Mouse (Mus musculus): ENCODE measurements around the gene Syk. TPM values are rescaled to one million over a fixed set of nuclear protein-coding genes. Genes with fewer than 3 reads are reported as not detected.

Syk gene
- polyA plus RNA-seq, 1 experiment from 2014 or later, result 4.3 TPM

DNA sequence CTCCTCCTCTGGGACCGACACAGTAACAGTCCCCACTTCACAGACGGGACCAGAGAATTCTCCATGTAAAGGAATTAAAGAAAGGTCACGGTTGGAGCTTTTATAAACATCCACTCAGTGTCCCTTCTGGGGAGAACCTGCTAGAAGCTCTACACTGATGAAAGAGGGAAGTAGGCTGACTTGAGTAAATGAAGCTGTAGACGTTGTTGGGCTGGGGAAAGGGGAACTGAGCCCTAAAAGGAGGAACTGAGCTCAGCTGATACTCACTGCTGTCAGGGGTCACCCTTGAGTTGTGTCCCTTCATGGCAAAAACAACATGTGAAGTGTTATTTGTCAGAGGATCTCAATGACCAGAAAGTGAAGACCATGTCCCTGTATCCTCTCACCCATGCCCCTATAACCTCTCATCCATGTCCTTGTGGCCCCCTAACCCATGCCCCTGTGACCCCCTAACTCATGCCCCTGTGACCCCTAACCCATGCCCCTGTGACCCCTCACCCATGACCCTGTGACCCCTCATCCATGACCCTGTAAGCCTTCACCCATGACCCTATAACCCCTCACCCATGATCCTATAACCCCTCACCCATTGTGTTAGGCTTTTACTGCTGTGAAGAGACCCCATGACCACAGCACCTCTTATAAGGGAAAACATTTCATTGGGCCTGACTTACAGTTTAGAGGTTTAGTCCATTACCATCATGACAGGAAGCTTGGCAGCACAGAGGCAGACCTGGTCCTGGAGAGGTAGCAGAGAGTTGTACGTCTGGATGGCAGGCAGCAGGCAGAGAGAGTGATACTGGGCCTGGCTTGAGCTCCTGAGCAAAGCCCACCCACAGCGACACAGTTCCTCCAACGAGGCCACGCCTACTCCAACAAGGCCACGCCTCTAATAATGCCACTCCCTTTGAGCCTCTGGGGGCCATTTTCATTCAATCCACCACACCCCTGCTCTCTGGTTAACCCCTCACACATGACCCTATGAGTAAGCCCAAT, 10.2 kb upstream of the Syk start:
- H3K4me1 ChIP-seq (ENCODE audit: insufficient read depth, low read depth, low read length), result no peaks in the 10 kb centered on the region
- H3K27ac ChIP-seq (ENCODE audit: low read length), result peak overlapping the region; percentile 15; the same call in 1 of the 2 replicates
- no peaks in the 10 kb centered on the region for H3K27me3 ChIP-seq (replicated peaks; ENCODE audit: insufficient read depth, low read length)
- ATAC-seq (peak; percentile 44), DNase-seq (ENCODE audit: low spot score) (peak; percentile 53)
- no peak overlapping the region for H3K9ac ChIP-seq (replicated peaks; ENCODE audit: low read depth)
- no peak overlapping the region for H3K4me2 ChIP-seq (replicated peaks; ENCODE audit: low read depth, low read length)
- no peaks in the 10 kb centered on the region for H3K9me3 ChIP-seq (ENCODE audit: low read length)
- no peak for TF ChIP-seq CTCF (IDR thresholded peaks at IDR 0.05)
- TF ChIP-seq EP300 (IDR thresholded peaks at IDR 0.05), result no peak
- H3K36me3 ChIP-seq (ENCODE audit: insufficient read depth, low read length), result no peaks in the 10 kb centered on the region
- no peak overlapping the region for H3K4me3 ChIP-seq (ENCODE audit: low read depth, low read length)
- WGBS, result 61% methylated on average over 9 of the region's 9 CpGs

DNA sequence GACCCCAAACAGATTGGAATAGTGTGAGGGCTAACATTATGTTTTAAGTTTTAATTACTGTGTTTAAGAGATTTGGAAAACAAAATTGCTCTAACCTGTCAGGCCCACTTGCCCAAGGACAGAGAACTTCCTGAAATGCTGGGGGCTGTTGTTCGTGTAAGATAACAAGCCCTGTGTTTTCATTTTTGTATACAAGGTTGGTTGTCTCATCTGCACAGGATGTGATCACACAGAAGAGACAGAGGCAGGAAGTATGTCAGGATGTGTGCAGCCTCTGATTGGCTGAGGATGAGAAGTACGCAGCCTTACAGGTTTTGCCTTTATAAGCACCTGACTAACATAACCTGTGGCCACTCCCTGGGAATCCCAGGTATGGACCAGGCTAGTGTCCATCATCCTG, 8.7 kb upstream of the Syk start:
- TF ChIP-seq CTCF (IDR thresholded peaks at IDR 0.05) (no peak), EP300 (IDR thresholded peaks at IDR 0.05) (no peak)
- Histone ChIP-seq H3K36me3 (ENCODE audit: insufficient read depth, low read length) (no peaks in the 10 kb centered on the region), H3K4me3 (ENCODE audit: low read depth, low read length) (no peak overlapping the region), H3K27ac (ENCODE audit: low read length) (no peak overlapping the region), H3K27me3 (replicated peaks; ENCODE audit: insufficient read depth, low read length) (no peaks in the 10 kb centered on the region), H3K9me3 (ENCODE audit: low read length) (no peaks in the 10 kb centered on the region), H3K9ac (replicated peaks; ENCODE audit: low read depth) (no peak overlapping the region), H3K4me2 (replicated peaks; ENCODE audit: low read depth, low read length) (no peak overlapping the region), H3K4me1 (ENCODE audit: insufficient read depth, low read depth, low read length) (no peaks in the 10 kb centered on the region)
- 51% methylated on average over 2 of the region's 2 CpGs for WGBS
- DNase-seq (ENCODE audit: low spot score) (no peak), ATAC-seq (no peak)

DNA sequence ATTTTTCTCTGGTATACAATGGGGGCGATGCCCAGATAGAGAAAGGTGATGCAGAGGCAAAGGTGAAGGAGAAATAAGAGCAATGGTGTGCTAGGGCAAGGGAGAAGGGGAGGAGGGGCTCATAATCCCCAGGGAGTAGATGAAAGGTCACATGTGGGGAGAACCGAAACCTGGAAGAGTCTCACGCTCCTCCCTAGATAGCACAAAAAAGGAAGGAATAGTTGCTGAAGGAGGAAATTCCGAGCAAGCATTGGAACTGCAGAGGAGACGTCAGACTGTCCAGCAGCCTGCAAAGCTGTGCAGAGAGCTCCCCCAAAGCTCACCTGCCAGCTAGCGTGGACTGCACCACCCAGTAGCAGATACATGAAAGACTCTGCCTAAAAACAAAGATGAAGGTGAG, 7.5 kb upstream of the Syk start:
- Histone ChIP-seq H3K4me1 (ENCODE audit: insufficient read depth, low read depth, low read length) (no peaks in the 10 kb centered on the region), H3K27me3 (replicated peaks; ENCODE audit: insufficient read depth, low read length) (no peaks in the 10 kb centered on the region), H3K9me3 (ENCODE audit: low read length) (no peaks in the 10 kb centered on the region), H3K27ac (ENCODE audit: low read length) (no peak overlapping the region), H3K4me3 (ENCODE audit: low read depth, low read length) (no peak overlapping the region), H3K4me2 (replicated peaks; ENCODE audit: low read depth, low read length) (no peak overlapping the region), H3K9ac (replicated peaks; ENCODE audit: low read depth) (no peak overlapping the region), H3K36me3 (ENCODE audit: insufficient read depth, low read length) (no peaks in the 10 kb centered on the region)
- DNase-seq (ENCODE audit: low spot score) (no peak), ATAC-seq (no peak)
- TF ChIP-seq CTCF (IDR thresholded peaks at IDR 0.05) (no peak), EP300 (IDR thresholded peaks at IDR 0.05) (no peak)
- 81% methylated on average over 6 of the region's 6 CpGs for WGBS

DNA sequence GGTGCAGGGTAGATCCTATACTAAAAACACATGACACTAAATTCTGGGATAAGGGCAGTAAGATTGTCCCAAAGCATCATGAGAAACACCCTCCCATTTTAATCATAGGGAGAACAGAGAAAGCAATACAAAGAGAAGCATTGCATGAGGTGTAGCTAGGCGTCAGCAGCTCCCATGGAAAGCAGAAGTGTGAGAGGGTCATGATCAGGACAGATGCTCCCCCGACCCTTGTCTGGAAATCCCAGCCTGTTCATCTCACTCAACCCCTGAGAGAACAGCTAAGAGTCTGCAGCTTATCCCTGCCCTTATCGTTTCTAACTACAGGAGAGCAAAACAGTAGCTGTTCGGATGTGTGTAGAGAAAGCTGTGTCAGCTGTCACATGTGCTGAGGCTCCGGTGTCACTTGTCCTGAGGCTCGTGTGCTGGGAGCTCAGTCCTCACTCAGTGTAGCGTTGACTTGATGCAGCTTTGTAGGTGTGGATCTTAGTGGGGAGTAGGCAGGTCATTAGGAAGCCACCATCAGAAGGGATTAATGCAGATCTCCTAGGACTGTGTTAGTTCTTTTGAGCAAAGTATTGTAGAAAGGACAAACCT, 6.9 kb upstream of the Syk start:
- WGBS, result 52% methylated on average over 7 of the region's 7 CpGs
- Histone ChIP-seq H3K9me3 (ENCODE audit: low read length) (no peaks in the 10 kb centered on the region), H3K4me2 (replicated peaks; ENCODE audit: low read depth, low read length) (no peak overlapping the region), H3K36me3 (ENCODE audit: insufficient read depth, low read length) (no peaks in the 10 kb centered on the region), H3K4me3 (ENCODE audit: low read depth, low read length) (no peak overlapping the region), H3K27me3 (replicated peaks; ENCODE audit: insufficient read depth, low read length) (no peaks in the 10 kb centered on the region), H3K27ac (ENCODE audit: low read length) (no peak overlapping the region), H3K9ac (replicated peaks; ENCODE audit: low read depth) (no peak overlapping the region), H3K4me1 (ENCODE audit: insufficient read depth, low read depth, low read length) (no peaks in the 10 kb centered on the region)
- no peak for ATAC-seq
- DNase-seq (ENCODE audit: low spot score), result no peak
- TF ChIP-seq CTCF (IDR thresholded peaks at IDR 0.05) (no peak), EP300 (IDR thresholded peaks at IDR 0.05) (no peak)

DNA sequence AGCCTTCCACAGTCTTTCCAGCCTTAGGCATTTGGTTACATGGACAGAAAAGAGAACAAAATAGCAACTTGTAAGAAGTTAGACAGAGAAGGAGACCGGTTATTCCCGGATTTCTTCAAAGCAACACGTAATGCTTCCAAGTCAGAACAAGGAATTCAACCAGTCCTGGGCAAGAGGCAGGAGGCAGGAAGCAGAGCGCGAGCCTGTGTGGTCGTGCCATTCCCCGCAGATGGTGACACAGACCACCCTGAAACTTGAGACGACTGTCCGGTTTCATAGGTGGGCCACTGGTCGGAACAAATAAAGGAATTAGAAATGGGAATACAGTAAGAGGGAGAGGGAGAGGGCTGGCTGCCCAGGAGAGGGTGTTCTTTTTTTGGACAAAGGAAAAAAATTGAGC, 6.1 kb upstream of the Syk start:
- Histone ChIP-seq H3K27me3 (replicated peaks; ENCODE audit: insufficient read depth, low read length) (no peaks in the 10 kb centered on the region), H3K36me3 (ENCODE audit: insufficient read depth, low read length) (no peaks in the 10 kb centered on the region), H3K9me3 (ENCODE audit: low read length) (no peaks in the 10 kb centered on the region), H3K4me2 (replicated peaks; ENCODE audit: low read depth, low read length) (no peak overlapping the region), H3K9ac (replicated peaks; ENCODE audit: low read depth) (no peak overlapping the region), H3K4me1 (ENCODE audit: insufficient read depth, low read depth, low read length) (no peaks in the 10 kb centered on the region), H3K4me3 (ENCODE audit: low read depth, low read length) (no peak overlapping the region), H3K27ac (ENCODE audit: low read length) (no peak overlapping the region)
- TF ChIP-seq EP300 (IDR thresholded peaks at IDR 0.05), result no peak
- TF ChIP-seq CTCF (IDR thresholded peaks at IDR 0.05), result no peak
- DNase-seq (ENCODE audit: low spot score) (no peak), ATAC-seq (no peak)
- 15% methylated on average over 10 of the region's 10 CpGs for WGBS

DNA sequence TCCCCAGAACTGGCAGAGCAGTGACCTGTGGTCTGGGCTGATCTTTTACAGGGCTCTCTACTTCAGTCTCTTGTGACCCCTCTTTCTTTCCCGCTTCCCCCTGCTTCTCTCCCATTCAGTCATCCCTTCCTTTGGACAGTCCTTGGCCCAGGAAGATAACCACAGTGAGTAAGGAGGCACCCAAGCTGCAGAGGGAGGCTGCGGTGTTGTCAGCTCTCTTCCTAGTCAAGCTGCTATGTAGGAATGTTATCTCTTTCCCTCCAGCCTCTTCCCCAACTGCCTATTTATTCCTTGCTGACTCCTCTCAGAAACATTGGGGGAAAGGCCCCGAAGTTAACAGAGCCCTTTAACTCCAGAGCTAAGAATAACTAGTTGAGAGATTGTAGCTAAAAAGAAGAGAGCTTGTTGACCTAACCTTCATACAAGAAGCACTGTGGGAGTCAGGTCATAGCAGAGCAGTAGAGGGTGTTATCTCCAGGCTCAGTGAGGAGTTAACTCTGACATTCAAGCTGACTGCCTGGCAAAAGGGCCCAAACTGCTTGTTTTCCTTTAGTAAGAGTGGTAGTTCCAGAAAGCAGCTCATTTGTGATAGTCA, 5.5 kb upstream of the Syk start:
- Histone ChIP-seq H3K36me3 (ENCODE audit: insufficient read depth, low read length) (no peaks in the 10 kb centered on the region), H3K4me3 (ENCODE audit: low read depth, low read length) (no peak overlapping the region), H3K9ac (replicated peaks; ENCODE audit: low read depth) (no peak overlapping the region), H3K27me3 (replicated peaks; ENCODE audit: insufficient read depth, low read length) (no peaks in the 10 kb centered on the region), H3K4me2 (replicated peaks; ENCODE audit: low read depth, low read length) (no peak overlapping the region), H3K4me1 (ENCODE audit: insufficient read depth, low read depth, low read length) (no peaks in the 10 kb centered on the region), H3K27ac (ENCODE audit: low read length) (no peak overlapping the region), H3K9me3 (ENCODE audit: low read length) (no peaks in the 10 kb centered on the region)
- DNase-seq (ENCODE audit: low spot score), result no peak
- no peak for ATAC-seq
- no peak for TF ChIP-seq EP300 (IDR thresholded peaks at IDR 0.05)
- no peak for TF ChIP-seq CTCF (IDR thresholded peaks at IDR 0.05)
- WGBS, result 35% methylated on average over 3 of the region's 3 CpGs
